Mouse (Mus musculus) heart, embryonic 12.5 days (tissue): ENCODE results near the gene Xrcc2. TPM values are rescaled to one million over a fixed set of nuclear protein-coding genes. Genes with fewer than 3 reads are reported as not detected.
A peak's percentile ranks its signal among the peaks of the same experiment; 100 is the strongest.
"Not testable (repeated sequence)": the region's sequence is repeated elsewhere in the genome, so short reads cannot be mapped to it uniquely, and the experiment has no call there.

ENCODE experiments used
- ATAC-seq: fragments of 200-750 bp; cut with Nextera tagmentation; 2 replicates; pipeline ENCODE4 v1.8.0; 2017; ENCODE audit warnings: moderate TSS enrichment, moderate library complexity; ENCODE audit not compliant: insufficient number of reproducible peaks, low FRiP score
- H3K27ac ChIP-seq: fragments of 300-500 bp; sonication (generic); 2 replicates; pipeline ENCODE4 v1.5.1; 2016; ENCODE audit warnings: mild to moderate bottlenecking, moderate library complexity; ENCODE audit not compliant: poor library complexity, severe bottlenecking
- H3K27me3 ChIP-seq: fragments of 300-500 bp; sonication (generic); replicated peaks from 2 replicates; pipeline ENCODE4 v1.6.1; 2016; ENCODE audit warnings: mild to moderate bottlenecking, moderate library complexity
- H3K36me3 ChIP-seq: fragments of 300-500 bp; sonication (generic); 2 replicates; pipeline ENCODE4 v1.6.1; 2016; ENCODE audit warnings: mild to moderate bottlenecking, moderate library complexity
- H3K4me1 ChIP-seq: fragments of 300-500 bp; sonication (generic); replicated peaks from 2 replicates; pipeline ENCODE4 v1.6.1; 2016; ENCODE audit warnings: mild to moderate bottlenecking
- H3K4me2 ChIP-seq: fragments of 300-500 bp; sonication (generic); 2 replicates; pipeline ENCODE4 v1.6.1; 2016; ENCODE audit warnings: mild to moderate bottlenecking, moderate library complexity
- H3K4me3 ChIP-seq: fragments of 300-500 bp; sonication (generic); 2 replicates; pipeline ENCODE4 v1.5.1; 2016; ENCODE audit warnings: mild to moderate bottlenecking
- H3K9ac ChIP-seq: fragments of 300-500 bp; sonication (generic); 2 replicates; pipeline ENCODE4 v1.6.1; 2016; ENCODE audit warnings: mild to moderate bottlenecking, moderate library complexity
- H3K9me3 ChIP-seq: fragments of 300-500 bp; sonication (generic); replicated peaks from 2 replicates; pipeline ENCODE4 v1.6.1; 2016; ENCODE audit warnings: mild to moderate bottlenecking, moderate library complexity
- WGBS: fragments of 180-500 bp; shearing (Covaris S2); methylation state at CpG from one replicate; pipeline ENCODE4 v1.1.7; 2016; 5-methylcytosine and 5-hydroxymethylcytosine counted together
- polyA plus RNA-seq: library from polyadenylated mRNA; unstranded; fragments of >200 nt; fragmentation: Nextera tagmentation; extraction: Ambion mirVana; gene quantifications from 2 replicates; pipeline ENCODE4 v1.2.1, GENCODE M21; 2016

Xrcc2 gene
- 9.2 and 10.0 TPM in 2 replicates for polyA plus RNA-seq

GRCm38 (mm10) chr5:25705567-25706349 lies at the start of gene Xrcc2:
Xrcc2 (minus strand) TSS chr5:25705825.
- peak within 1 kb of the TSS; percentile 91 for H3K4me3 ChIP-seq
- peak within 1 kb of the TSS; percentile 82 for H3K9ac ChIP-seq
- H3K27me3 ChIP-seq, result no peaks in the 10 kb centered on the region
- ATAC-seq, result peak; percentile 94
- peaks cover 19% of the 10 kb centered on the region for H3K36me3 ChIP-seq
- H3K27ac ChIP-seq, result peak within 1 kb of the TSS; percentile 88
- H3K4me2 ChIP-seq, result peak within 1 kb of the TSS; percentile 77
- 8% methylated on average over 51 of the region's 51 CpGs for whole genome bisulfite sequencing
- H3K4me1 ChIP-seq, result peaks cover 18% of the 10 kb centered on the region
- H3K9me3 ChIP-seq, result no peaks in the 10 kb centered on the region

DNA sequence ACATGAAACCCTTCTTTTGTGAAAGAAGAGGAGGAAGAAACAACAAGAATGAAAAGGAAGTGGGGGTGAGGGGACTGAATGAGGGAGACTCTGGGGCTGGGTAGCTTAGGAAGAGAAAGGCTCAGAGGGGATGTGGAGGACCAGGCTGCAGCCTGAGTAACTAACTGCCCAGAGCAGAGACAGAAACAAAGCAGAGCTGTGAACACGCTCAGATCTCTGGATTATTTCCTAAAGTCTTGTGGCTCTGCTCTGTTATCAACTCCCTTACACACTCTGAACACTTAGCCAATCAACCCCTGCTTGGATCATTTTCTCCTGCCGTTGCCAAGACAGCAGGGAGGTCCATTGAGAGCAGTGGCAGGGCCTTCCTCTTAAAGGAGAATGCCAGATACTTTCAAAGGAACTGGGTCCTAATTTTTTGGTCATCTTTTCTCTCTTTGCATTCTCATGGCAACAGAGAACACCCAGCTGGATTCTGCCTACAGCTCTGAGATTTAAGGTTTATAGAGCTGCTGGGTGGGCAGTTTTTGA lies 48.7 kb upstream of the Xrcc2 start:
- Histone ChIP-seq H3K27ac (peak overlapping the region; percentile 69), H3K9me3 (no peaks in the 10 kb centered on the region), H3K4me3 (no peak overlapping the region), H3K4me1 (peaks cover 49% of the 10 kb centered on the region), H3K27me3 (no peaks in the 10 kb centered on the region; the same call in 1 of the 2 replicates), H3K4me2 (peak overlapping the region; percentile 17; the same call in 1 of the 2 replicates), H3K9ac (no peak overlapping the region; the same call in 1 of the 2 replicates), H3K36me3 (no peaks in the 10 kb centered on the region)
- ATAC-seq, result peak; percentile 72
- 3% methylated on average over 2 of the region's 2 CpGs for WGBS

DNA sequence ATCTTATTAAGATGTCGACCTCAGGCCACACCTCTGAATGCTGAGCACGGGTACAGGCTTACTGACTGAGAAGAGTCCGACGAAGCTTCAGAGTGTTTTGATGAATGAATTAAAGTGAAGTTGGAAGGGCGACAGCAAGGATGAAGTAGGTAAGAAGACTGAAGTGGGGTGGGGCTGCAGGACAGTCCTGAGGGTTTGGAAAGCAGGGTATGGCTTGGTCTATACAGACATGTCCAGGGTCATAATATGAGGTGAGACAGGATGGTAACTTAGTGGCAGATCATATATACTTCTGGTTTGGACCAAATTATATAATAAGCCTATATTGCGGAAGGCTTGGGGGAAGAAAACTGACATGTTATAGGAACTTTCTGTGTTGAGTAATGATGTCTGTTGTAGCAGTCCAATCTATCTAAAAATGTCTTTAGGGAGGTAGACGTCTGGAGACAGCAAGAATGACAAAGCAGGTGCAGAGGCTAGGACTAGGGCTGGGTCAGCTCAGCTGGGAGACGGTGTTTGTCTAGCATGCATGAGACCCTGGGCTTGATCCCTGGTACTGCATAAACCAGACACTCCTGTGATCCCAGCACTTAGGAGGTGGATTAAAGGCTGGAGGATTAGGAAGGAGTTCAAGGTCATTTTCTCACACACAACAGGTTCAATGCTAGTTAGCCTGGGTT lies 48.1 kb upstream of the Xrcc2 start:
- Histone ChIP-seq H3K9me3 (no peaks in the 10 kb centered on the region), H3K27ac (peak overlapping the region; percentile 69), H3K9ac (no peak overlapping the region; the same call in 1 of the 2 replicates), H3K27me3 (no peaks in the 10 kb centered on the region; the same call in 1 of the 2 replicates), H3K4me3 (no peak overlapping the region), H3K4me2 (0 out of 2 replicates have a peak overlapping the region, but pooled peaks have one; percentile 17), H3K4me1 (peaks cover 54% of the 10 kb centered on the region), H3K36me3 (no peaks in the 10 kb centered on the region)
- WGBS, result 40% methylated on average over 8 of the region's 8 CpGs
- peak; percentile 35; the same call in 1 of the 2 replicates for ATAC-seq

GRCm38 (mm10) chr5:25752862-25753261 lies 47.2 kb upstream of the Xrcc2 start:
- Histone ChIP-seq H3K36me3 (no peaks in the 10 kb centered on the region), H3K4me2 (no peak overlapping the region), H3K4me1 (peaks cover 57% of the 10 kb centered on the region), H3K4me3 (no peak overlapping the region), H3K27ac (no peak overlapping the region), H3K9ac (no peak overlapping the region), H3K27me3 (no peaks in the 10 kb centered on the region; the same call in 1 of the 2 replicates), H3K9me3 (no peaks in the 10 kb centered on the region)
- 70% methylated on average over 5 of the region's 5 CpGs for WGBS
- no peak for ATAC-seq

GRCm38 (mm10) chr5:25751552-25751951 lies 45.9 kb upstream of the Xrcc2 start:
- Histone ChIP-seq H3K4me1 (peaks cover 64% of the 10 kb centered on the region), H3K36me3 (no peaks in the 10 kb centered on the region), H3K27ac (peak overlapping the region; percentile 52), H3K27me3 (no peaks in the 10 kb centered on the region), H3K4me2 (no peak overlapping the region), H3K4me3 (no peak overlapping the region), H3K9ac (no peak overlapping the region), H3K9me3 (no peaks in the 10 kb centered on the region)
- no peak for ATAC-seq

DNA sequence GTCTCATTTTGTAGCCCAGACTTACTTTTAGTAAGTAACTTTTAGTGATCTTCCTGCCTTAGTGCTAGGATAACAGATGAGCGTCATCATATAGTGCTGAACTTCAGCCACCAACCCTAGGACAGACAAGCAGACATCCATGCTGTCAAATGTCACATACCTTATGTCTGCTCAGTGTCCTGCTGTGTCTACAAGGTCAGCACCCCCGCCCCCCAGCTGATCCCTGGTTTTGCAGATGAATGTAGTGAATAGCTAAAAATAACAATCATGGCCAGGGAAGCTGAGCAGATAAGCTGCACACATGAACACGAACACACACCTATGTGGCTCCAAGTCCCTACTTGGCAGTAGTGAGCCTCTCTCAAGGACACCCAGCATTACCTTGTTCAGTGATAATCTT lies 43.0 kb upstream of the Xrcc2 start:
- WGBS, result 24% methylated on average over 3 of the region's 3 CpGs
- H3K9ac ChIP-seq, result no peak overlapping the region
- H3K4me1 ChIP-seq, result peaks cover 47% of the 10 kb centered on the region
- no peaks in the 10 kb centered on the region for H3K36me3 ChIP-seq
- H3K4me3 ChIP-seq, result no peak overlapping the region
- H3K4me2 ChIP-seq, result no peak overlapping the region
- no peaks in the 10 kb centered on the region for H3K27me3 ChIP-seq
- peak; percentile 58; the same call in 1 of the 2 replicates for ATAC-seq
- H3K9me3 ChIP-seq, result no peaks in the 10 kb centered on the region
- H3K27ac ChIP-seq, result peak overlapping the region; percentile 67

GRCm38 (mm10) chr5:25747904-25748303 lies 42.3 kb upstream of the Xrcc2 start:
- ATAC-seq, result no peak
- no peaks in the 10 kb centered on the region for H3K36me3 ChIP-seq
- H3K9ac ChIP-seq, result no peak overlapping the region
- H3K27me3 ChIP-seq, result no peaks in the 10 kb centered on the region
- no peak overlapping the region for H3K4me3 ChIP-seq
- no peak overlapping the region for H3K4me2 ChIP-seq
- peak overlapping the region; percentile 67; the same call in 1 of the 2 replicates for H3K27ac ChIP-seq
- peaks cover 42% of the 10 kb centered on the region for H3K4me1 ChIP-seq
- no peaks in the 10 kb centered on the region for H3K9me3 ChIP-seq

DNA sequence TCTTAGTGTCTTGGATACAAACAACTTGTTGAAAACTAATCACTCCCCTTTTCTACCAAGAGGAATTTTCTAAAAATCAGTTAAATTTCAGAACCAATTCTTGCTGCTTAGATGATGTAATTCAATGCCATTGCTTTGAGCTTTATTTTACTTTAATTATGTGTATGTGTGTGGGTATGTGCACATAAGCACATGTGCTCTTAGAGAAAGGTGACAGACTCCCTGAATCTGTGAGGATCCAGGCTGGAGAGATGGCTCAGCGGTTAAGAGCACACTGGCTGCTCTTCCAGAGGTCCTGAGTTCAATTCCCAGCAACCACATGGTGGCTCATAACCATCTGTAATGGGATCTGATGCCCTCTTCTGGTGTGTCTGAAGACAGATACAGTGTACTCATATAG lies 33.3 kb upstream of the Xrcc2 start:
- not testable (repeated sequence) for H3K27me3 ChIP-seq

DNA sequence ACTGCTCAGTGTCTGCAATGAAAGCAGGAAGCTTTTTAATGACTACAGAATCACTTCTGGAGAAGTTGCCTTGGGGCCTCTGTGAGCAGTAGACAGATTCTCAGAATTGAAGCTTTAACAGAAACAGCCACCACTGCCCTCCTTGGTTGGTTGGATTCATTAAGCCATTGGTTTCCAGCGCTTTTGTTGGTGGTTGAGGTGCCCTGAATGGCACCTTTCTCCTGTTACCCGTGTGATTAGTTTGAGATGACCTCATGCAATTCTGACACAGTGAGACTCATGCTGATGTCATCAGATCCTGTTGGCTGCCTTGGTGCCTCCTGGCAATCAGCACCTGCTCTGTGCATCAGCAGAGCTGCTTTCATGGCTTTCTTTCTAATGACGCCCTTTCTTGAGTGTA lies 32.8 kb upstream of the Xrcc2 start:
- ATAC-seq, result no peak
- H3K4me2 ChIP-seq, result no peak overlapping the region
- H3K27me3 ChIP-seq, result no peaks in the 10 kb centered on the region
- H3K36me3 ChIP-seq, result no peaks in the 10 kb centered on the region
- H3K27ac ChIP-seq, result no peak overlapping the region
- no peak overlapping the region for H3K9ac ChIP-seq
- no peaks in the 10 kb centered on the region for H3K4me1 ChIP-seq
- no peaks in the 10 kb centered on the region for H3K9me3 ChIP-seq
- WGBS, result 52% methylated on average over 3 of the region's 3 CpGs
- H3K4me3 ChIP-seq, result no peak overlapping the region

More for the DNA sequence above, 33.3 kb upstream of the Xrcc2 start:
- H3K36me3 ChIP-seq, H3K4me2 ChIP-seq, ATAC-seq, H3K4me3 ChIP-seq, H3K9ac ChIP-seq, H3K9me3 ChIP-seq, H3K27ac ChIP-seq, H3K4me1 ChIP-seq: not testable (repeated sequence)
- WGBS, result 88% methylated on average over 1 of the region's 1 CpGs

DNA sequence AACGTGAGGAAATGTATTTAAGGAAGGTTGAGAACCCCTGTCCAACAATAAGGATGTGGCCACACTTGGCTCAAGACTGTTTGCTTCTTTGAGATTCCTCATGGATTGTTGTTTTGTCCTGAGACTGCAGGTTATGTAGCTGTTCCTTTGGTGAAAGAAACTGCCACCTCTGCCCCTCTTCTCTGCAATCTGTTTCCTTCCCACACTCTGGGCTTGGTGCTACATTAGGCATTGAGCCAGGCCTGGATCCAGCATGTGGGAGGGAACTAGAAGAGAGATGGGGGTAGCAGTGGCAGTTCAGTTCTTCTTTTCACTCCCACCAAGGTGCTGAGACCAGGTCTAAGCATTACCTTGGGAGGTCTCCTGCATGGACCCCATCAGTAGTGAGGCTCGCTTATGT lies 30.2 kb upstream of the Xrcc2 start:
- WGBS, result 72% methylated on average over 2 of the region's 2 CpGs
- no peaks in the 10 kb centered on the region for H3K27me3 ChIP-seq
- no peak overlapping the region for H3K27ac ChIP-seq

DNA sequence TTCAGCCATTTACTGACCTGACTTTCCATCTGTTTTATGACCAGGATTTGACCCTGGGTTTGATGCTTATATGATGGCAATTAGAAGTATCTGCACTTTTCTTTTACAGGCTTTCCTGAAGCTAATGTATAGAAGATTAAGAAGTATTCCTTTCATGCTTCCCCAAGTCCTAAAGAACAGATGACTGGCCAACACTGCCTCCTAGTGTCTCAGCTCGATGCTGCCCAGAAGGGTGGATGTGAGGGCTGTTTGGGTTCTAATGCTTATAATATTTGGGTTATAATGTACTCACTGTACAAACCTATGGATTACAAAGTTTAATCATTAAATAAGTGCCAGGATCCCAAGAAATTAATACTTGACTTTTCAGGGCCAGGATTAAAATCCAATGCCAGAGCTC lies 28.7 kb upstream of the Xrcc2 start:
- Histone ChIP-seq H3K27ac (no peak overlapping the region), H3K4me2 (no peak overlapping the region), H3K4me1 (no peaks in the 10 kb centered on the region), H3K4me3 (no peak overlapping the region), H3K27me3 (no peaks in the 10 kb centered on the region), H3K9ac (no peak overlapping the region), H3K36me3 (no peaks in the 10 kb centered on the region), H3K9me3 (no peaks in the 10 kb centered on the region)
- WGBS, result 8% methylated on average over 1 of the region's 1 CpGs
- no peak for ATAC-seq

More for the DNA sequence above, 30.2 kb upstream of the Xrcc2 start:
- Histone ChIP-seq H3K4me3 (no peak overlapping the region), H3K36me3 (no peaks in the 10 kb centered on the region), H3K4me1 (no peaks in the 10 kb centered on the region), H3K9me3 (no peaks in the 10 kb centered on the region), H3K9ac (no peak overlapping the region), H3K4me2 (no peak overlapping the region)
- no peak for ATAC-seq
